Mouse (Mus musculus) midbrain, embryonic 12.5 days (tissue): ENCODE results near the gene Map3k15. TPM values are rescaled to one million over a fixed set of nuclear protein-coding genes. Genes with fewer than 3 reads are reported as not detected.
A peak's percentile ranks its signal among the peaks of the same experiment; 100 is the strongest.

ENCODE experiments used
- ATAC-seq: fragments of 200-750 bp; cut with Nextera tagmentation; 2 replicates; pipeline ENCODE4 v1.8.0; 2017; ENCODE audit warnings: low read depth, moderate TSS enrichment, moderate library complexity; ENCODE audit not compliant: low FRiP score
- H3K27ac ChIP-seq: fragments of 300-500 bp; sonication (generic); replicated peaks from 2 replicates; pipeline ENCODE4 v1.5.1; 2016; ENCODE audit warnings: mild to moderate bottlenecking
- H3K27me3 ChIP-seq: fragments of 300-500 bp; sonication (generic); 2 replicates; pipeline ENCODE4 v1.6.1; 2016; ENCODE audit warnings: mild to moderate bottlenecking
- H3K36me3 ChIP-seq: fragments of 300-500 bp; sonication (generic); 2 replicates; pipeline ENCODE4 v1.6.1; 2016
- H3K4me1 ChIP-seq: fragments of 300-500 bp; sonication (generic); 2 replicates; pipeline ENCODE4 v1.6.1; 2016
- H3K4me2 ChIP-seq: fragments of 300-500 bp; sonication (generic); replicated peaks from 2 replicates; pipeline ENCODE4 v1.6.1; 2016; ENCODE audit warnings: mild to moderate bottlenecking, moderate library complexity
- H3K4me3 ChIP-seq: fragments of 300-500 bp; sonication (generic); 2 replicates; pipeline ENCODE4 v1.5.1; 2016; ENCODE audit warnings: mild to moderate bottlenecking
- H3K9ac ChIP-seq: fragments of 300-500 bp; sonication (generic); replicated peaks from 2 replicates; pipeline ENCODE4 v1.6.1; 2016; ENCODE audit warnings: mild to moderate bottlenecking, moderate library complexity
- H3K9me3 ChIP-seq: fragments of 300-500 bp; sonication (generic); 2 replicates; pipeline ENCODE4 v1.6.1; 2016; ENCODE audit warnings: mild to moderate bottlenecking
- WGBS: fragments of 180-500 bp; shearing (Covaris S2); methylation state at CpG from one replicate; pipeline ENCODE4 v1.1.7; 2016; 5-methylcytosine and 5-hydroxymethylcytosine counted together
- polyA plus RNA-seq: library from polyadenylated mRNA; unstranded; fragments of >200 nt; fragmentation: Nextera tagmentation; extraction: Ambion mirVana; gene quantifications from 2 replicates; pipeline ENCODE4 v1.2.1, GENCODE M21; 2016

Map3k15 gene
- polyA plus RNA-seq, 1 experiment from 2014 or later: 0.42 TPM

- Histone ChIP-seq H3K27me3 (peaks cover 36% of the 10 kb centered on the region), H3K27ac (no peak overlapping the region), H3K4me2 (no peak overlapping the region), H3K36me3 (no peaks in the 10 kb centered on the region), H3K9me3 (no peaks in the 10 kb centered on the region), H3K4me3 (no peak overlapping the region), H3K9ac (no peak overlapping the region), H3K4me1 (no peaks in the 10 kb centered on the region)
- WGBS: 23% methylated on average over 5 of the region's 5 CpGs
- ATAC-seq: no peak
These were observed 14.5 kb upstream of the Map3k15 start for GRCm38 (mm10) chrX:159973730-159974129.

GRCm38 (mm10) chrX:159976243-159976642, 12.0 kb upstream of the Map3k15 start:
- no peaks in the 10 kb centered on the region for H3K36me3 ChIP-seq
- H3K4me2 ChIP-seq: no peak overlapping the region
- 75% methylated on average over 3 of the region's 3 CpGs for WGBS
- ATAC-seq: no peak
- no peaks in the 10 kb centered on the region for H3K4me1 ChIP-seq
- no peak overlapping the region for H3K4me3 ChIP-seq
- peaks cover 21% of the 10 kb centered on the region for H3K27me3 ChIP-seq
- no peaks in the 10 kb centered on the region for H3K9me3 ChIP-seq
- H3K9ac ChIP-seq: no peak overlapping the region
- H3K27ac ChIP-seq: no peak overlapping the region

GRCm38 (mm10) chrX:159995808-159996207, 7.6 kb downstream of the Map3k15 start:
- no peak overlapping the region for H3K4me2 ChIP-seq
- 88% methylated on average over 6 of the region's 6 CpGs for WGBS
- no peaks in the 10 kb centered on the region for H3K36me3 ChIP-seq
- H3K9me3 ChIP-seq: no peaks in the 10 kb centered on the region
- no peaks in the 10 kb centered on the region for H3K4me1 ChIP-seq
- no peak overlapping the region for H3K9ac ChIP-seq
- no peak overlapping the region for H3K27ac ChIP-seq
- H3K4me3 ChIP-seq: no peak overlapping the region
- ATAC-seq: no peak
- peaks cover 20% of the 10 kb centered on the region for H3K27me3 ChIP-seq

GRCm38 (mm10) chrX:160053306-160053705, 65.1 kb downstream of the Map3k15 start:
- Histone ChIP-seq H3K4me3 (no peak overlapping the region), H3K9me3 (no peaks in the 10 kb centered on the region), H3K27ac (no peak overlapping the region), H3K27me3 (peaks cover 4% of the 10 kb centered on the region; the same call in 1 of the 2 replicates), H3K4me2 (no peak overlapping the region), H3K9ac (no peak overlapping the region), H3K36me3 (no peaks in the 10 kb centered on the region), H3K4me1 (no peaks in the 10 kb centered on the region)
- no peak for ATAC-seq
- 63% methylated on average over 1 of the region's 1 CpGs for WGBS

- H3K4me3 ChIP-seq: no peak overlapping the region
- H3K4me2 ChIP-seq: no peak overlapping the region
- no peak overlapping the region for H3K27ac ChIP-seq
- H3K36me3 ChIP-seq: no peaks in the 10 kb centered on the region
- no peak overlapping the region for H3K9ac ChIP-seq
- H3K27me3 ChIP-seq: peaks cover 4% of the 10 kb centered on the region; the same call in 1 of the 2 replicates
- WGBS: 80% methylated on average over 5 of the region's 5 CpGs
- H3K9me3 ChIP-seq: no peaks in the 10 kb centered on the region
- no peaks in the 10 kb centered on the region for H3K4me1 ChIP-seq
- no peak for ATAC-seq
These were observed 66.4 kb downstream of the Map3k15 start for GRCm38 (mm10) chrX:160054643-160055042.

GRCm38 (mm10) chrX:160091973-160092372, 103.7 kb downstream of the Map3k15 start:
- no peak overlapping the region for H3K4me3 ChIP-seq
- ATAC-seq: no peak
- H3K27me3 ChIP-seq: no peaks in the 10 kb centered on the region; the same call in none of the 2 replicates
- H3K4me2 ChIP-seq: no peak overlapping the region
- no peak overlapping the region for H3K27ac ChIP-seq
- no peak overlapping the region for H3K9ac ChIP-seq
- H3K9me3 ChIP-seq: no peaks in the 10 kb centered on the region
- WGBS: 79% methylated on average over 1 of the region's 1 CpGs
- H3K36me3 ChIP-seq: no peaks in the 10 kb centered on the region
- no peaks in the 10 kb centered on the region for H3K4me1 ChIP-seq

- Histone ChIP-seq H3K36me3 (no peaks in the 10 kb centered on the region), H3K4me2 (no peak overlapping the region), H3K27me3 (peaks cover 13% of the 10 kb centered on the region; the same call in 1 of the 2 replicates), H3K9ac (no peak overlapping the region), H3K4me3 (no peak overlapping the region), H3K27ac (no peak overlapping the region), H3K9me3 (no peaks in the 10 kb centered on the region), H3K4me1 (no peaks in the 10 kb centered on the region)
- no peak for ATAC-seq
- WGBS: 67% methylated on average over 4 of the region's 4 CpGs
These were observed 119.6 kb downstream of the Map3k15 start for GRCm38 (mm10) chrX:160107817-160108216.

GRCm38 (mm10) chrX:160113777-160114176, 125.5 kb downstream of the Map3k15 start:
- Histone ChIP-seq H3K4me1 (no peaks in the 10 kb centered on the region), H3K27ac (no peak overlapping the region), H3K4me2 (no peak overlapping the region), H3K9ac (no peak overlapping the region), H3K27me3 (peaks cover 20% of the 10 kb centered on the region), H3K4me3 (no peak overlapping the region), H3K36me3 (0 out of 2 replicates have a peak, but pooled peaks cover under 1% of the 10 kb centered on the region), H3K9me3 (no peaks in the 10 kb centered on the region)
- no peak for ATAC-seq
- WGBS: 96% methylated on average over 1 of the region's 1 CpGs

- no peak for ATAC-seq
These were observed 127.8 kb downstream of the Map3k15 start for GRCm38 (mm10) chrX:160116074-160116473.

GRCm38 (mm10) chrX:160116658-160117057, 128.4 kb downstream of the Map3k15 start:
- peak; percentile 41; the same call in 1 of the 2 replicates for ATAC-seq
- Histone ChIP-seq H3K9ac (no peak overlapping the region), H3K4me2 (no peak overlapping the region), H3K27ac (no peak overlapping the region), H3K36me3 (peaks cover 10% of the 10 kb centered on the region; the same call in 1 of the 2 replicates), H3K4me3 (no peak overlapping the region), H3K4me1 (no peaks in the 10 kb centered on the region), H3K9me3 (no peaks in the 10 kb centered on the region), H3K27me3 (peaks cover 28% of the 10 kb centered on the region)
- 78% methylated on average over 3 of the region's 3 CpGs for WGBS

More at GRCm38 (mm10) chrX:160116074-160116473, 127.8 kb downstream of the Map3k15 start:
- Histone ChIP-seq H3K9ac (no peak overlapping the region), H3K9me3 (no peaks in the 10 kb centered on the region), H3K36me3 (peaks cover 10% of the 10 kb centered on the region; the same call in 1 of the 2 replicates), H3K4me3 (no peak overlapping the region), H3K27me3 (peaks cover 28% of the 10 kb centered on the region), H3K4me1 (no peaks in the 10 kb centered on the region), H3K4me2 (no peak overlapping the region), H3K27ac (no peak overlapping the region)

- no peaks in the 10 kb centered on the region for H3K9me3 ChIP-seq
- H3K9ac ChIP-seq: no peak overlapping the region
- H3K27ac ChIP-seq: no peak overlapping the region
- ATAC-seq: no peak
- no peak overlapping the region for H3K4me2 ChIP-seq
- WGBS: 83% methylated on average over 11 of the region's 11 CpGs
- peaks cover 11% of the 10 kb centered on the region for H3K36me3 ChIP-seq
- no peak overlapping the region for H3K4me3 ChIP-seq
- H3K4me1 ChIP-seq: peaks cover 6% of the 10 kb centered on the region; the same call in 1 of the 2 replicates
- H3K27me3 ChIP-seq: peaks cover 10% of the 10 kb centered on the region
These were observed 146.1 kb downstream of the Map3k15 start for GRCm38 (mm10) chrX:160134136-160134843.

GRCm38 (mm10) chrX:160135719-160136118, 147.5 kb downstream of the Map3k15 start:
- H3K36me3 ChIP-seq: peaks cover 4% of the 10 kb centered on the region; the same call in 1 of the 2 replicates
- peaks cover 12% of the 10 kb centered on the region for H3K27me3 ChIP-seq
- peak overlapping the region; percentile 68 for H3K4me3 ChIP-seq
- peaks cover 6% of the 10 kb centered on the region; the same call in 1 of the 2 replicates for H3K4me1 ChIP-seq
- no peak overlapping the region for H3K27ac ChIP-seq
- no peak overlapping the region for H3K9ac ChIP-seq
- WGBS: 25% methylated on average over 6 of the region's 6 CpGs
- H3K4me2 ChIP-seq: peak overlapping the region; percentile 71
- no peak for ATAC-seq
- H3K9me3 ChIP-seq: no peaks in the 10 kb centered on the region
